Mouse (Mus musculus) left cerebral cortex, postnatal 14 days (tissue): ENCODE measurements around the gene Ccdc85b. TPM values are rescaled to one million over a fixed set of nuclear protein-coding genes. Genes with fewer than 3 reads are reported as not detected.
"Not testable (repeated sequence)": the region's sequence is repeated elsewhere in the genome, so short reads cannot be mapped to it uniquely, and the experiment has no call there.

Experiments
- DNase-seq, 2 experiments: peaks; one replicate each; pipeline ENCODE4 v3.0.0; 2021 to 2022; ENCODE audit warnings: low spot score in 2 of 2, mixed read lengths in 1 of 2
- intact Hi-C: fragments of 180-260 bp; cut with DNase I; formaldehyde crosslinking; loops from one replicate; pipeline ENCODE4 v1.15.1; 2025
- total RNA-seq, 2 experiments: library from RNA; stranded (reverse); gene quantifications; 2 replicates each; pipeline ENCODE4 v1.2.3; 2021

Ccdc85b gene
- total RNA-seq, 2 experiments from 2014 or later: 25.8 to 26.3 TPM

GRCm38 (mm10) chr19:5410641-5411040 is 47.1 kb downstream of the Ccdc85b start:
- intact Hi-C loops: no loop called here
- DNase-seq: no peak

GRCm38 (mm10) chr19:5409068-5409467 is 48.6 kb downstream of the Ccdc85b start:
- intact Hi-C loops: no loop called here
- DNase-seq: no peak

GRCm38 (mm10) chr19:5408057-5409001 is 49.4 kb downstream of the Ccdc85b start:
- no peak for DNase-seq
- intact Hi-C loops: no loop called here

- DNase-seq: peak; percentile 55 to 56
- intact Hi-C loops: no loop called here
These were observed 50.6 kb downstream of the Ccdc85b start for GRCm38 (mm10) chr19:5407133-5407532.

DNA sequence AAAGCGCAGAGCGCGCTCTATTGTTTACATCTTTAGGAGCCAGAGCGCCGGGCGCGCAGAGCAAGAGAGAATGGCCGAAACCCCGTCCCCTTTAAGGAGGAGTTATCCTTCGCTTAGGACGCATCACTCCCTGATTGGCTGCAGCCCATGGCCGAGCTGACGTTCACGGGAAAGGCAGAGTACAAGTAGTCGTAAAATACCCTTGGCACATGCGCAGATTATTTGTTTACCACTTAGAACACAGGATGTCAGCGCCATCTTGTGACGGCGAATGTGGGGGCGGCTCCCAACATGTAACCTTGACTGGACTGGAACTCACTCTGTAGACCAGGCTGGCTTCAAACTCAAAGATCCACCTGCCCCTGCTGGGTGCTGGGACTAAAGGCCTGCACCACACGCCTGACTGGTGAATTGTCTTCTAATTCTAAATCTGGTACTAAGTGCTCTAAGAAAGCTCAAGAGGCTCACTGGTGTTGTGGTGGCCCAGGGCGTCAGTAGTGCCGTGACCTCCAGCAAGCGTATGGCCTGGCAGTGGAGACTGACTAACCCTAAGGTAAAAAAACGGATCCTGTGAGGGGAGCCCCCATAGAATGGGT is 51.1 kb downstream of the Ccdc85b start:
- DNase-seq, intact Hi-C loops: not testable (repeated sequence)

- DNase-seq: no peak
- intact Hi-C loops: no loop called here
These were observed 51.8 kb downstream of the Ccdc85b start for GRCm38 (mm10) chr19:5405924-5406323.

Other genes with a start within 250 kb of the Ccdc85b start
- 10 to 100 TPM; 66.2 to 69.4 TPM for gene Pacs1, start 184.8 kb downstream of the Ccdc85b start, total RNA-seq
- gene Sf3b2, start 162.4 kb downstream of the Ccdc85b start, total RNA-seq: 100 to 1,000 TPM; 192 to 194 TPM
- 100 to 1,000 TPM; 106 to 107 TPM for gene Gal3st3, start 159.6 kb downstream of the Ccdc85b start, total RNA-seq
- not detected for gene Catsper1, start 122.2 kb downstream of the Ccdc85b start, total RNA-seq
- gene Cst6, start 108.3 kb downstream of the Ccdc85b start, total RNA-seq: 10 to 100 TPM; 15.4 to 17.9 TPM
- gene Eif1ad, start 91.2 kb downstream of the Ccdc85b start, total RNA-seq: 10 to 100 TPM; 24.3 to 24.5 TPM
- 10 to 100 TPM; 91.6 to 99.4 TPM for gene Banf1, start 90.7 kb downstream of the Ccdc85b start, total RNA-seq
- gene Sart1, start 69.2 kb downstream of the Ccdc85b start, total RNA-seq: 10 to 100 TPM; 84.0 to 85.4 TPM
- gene Tsga10ip, start 55.4 kb downstream of the Ccdc85b start, total RNA-seq: under 1 TPM in 1 of 2 experiments, not detected in 1; 0.29 TPM
- gene Drap1, start 32.9 kb downstream of the Ccdc85b start, total RNA-seq: 100 to 1,000 TPM; 168 to 192 TPM
- 10 to 100 TPM; 60.8 to 63.3 TPM for gene AI837181, start 32.8 kb downstream of the Ccdc85b start, total RNA-seq
- not detected for gene Fosl1, start 10.3 kb downstream of the Ccdc85b start, total RNA-seq
- gene Fibp, start 2.7 kb upstream of the Ccdc85b start, total RNA-seq: 10 to 100 TPM; 82.9 to 86.6 TPM
- 1 to 10 TPM; 2.2 to 2.7 TPM for gene Ctsw, start 10.6 kb upstream of the Ccdc85b start, total RNA-seq
- gene Efemp2, start 16.1 kb upstream of the Ccdc85b start, total RNA-seq: 10 to 100 TPM; 14.5 to 15.9 TPM
- gene Mus81, start 30.5 kb upstream of the Ccdc85b start, total RNA-seq: 10 to 100 TPM; 33.7 to 37.0 TPM
- 1,000 to 10,000 TPM; 1,767 to 1,844 TPM for gene Cfl1, start 32.6 kb upstream of the Ccdc85b start, total RNA-seq
- gene 1700020D05Rik, start 45.9 kb upstream of the Ccdc85b start, total RNA-seq: 1 to 10 TPM; 5.9 to 6.0 TPM
- gene Snx32, start 52.6 kb upstream of the Ccdc85b start, total RNA-seq: 10 to 100 TPM; 78.7 to 83.6 TPM
- not detected for gene Ovol1, start 102.8 kb upstream of the Ccdc85b start, total RNA-seq
- 1 to 10 TPM; 7.4 to 8.2 TPM for gene Ap5b1, start 110.1 kb upstream of the Ccdc85b start, total RNA-seq
- gene Rnaseh2c, start 144.0 kb upstream of the Ccdc85b start, total RNA-seq: 10 to 100 TPM; 83.1 to 98.5 TPM
- 10 to 100 TPM; 76.1 to 81.7 TPM for gene Kat5, start 152.3 kb upstream of the Ccdc85b start, total RNA-seq
- gene Rela, start 179.6 kb upstream of the Ccdc85b start, total RNA-seq: 10 to 100 TPM; 22.0 to 23.9 TPM
- gene Sipa1, start 205.8 kb upstream of the Ccdc85b start, total RNA-seq: 10 to 100 TPM; 23.9 to 24.4 TPM
- gene Map3k11, start 230.8 kb upstream of the Ccdc85b start, total RNA-seq: 10 to 100 TPM; 12.6 to 15.9 TPM
- 10 to 100 TPM; 63.6 to 65.1 TPM for gene Pcnx3, start 231.0 kb upstream of the Ccdc85b start, total RNA-seq
- not detected for gene Kcnk7, start 246.5 kb upstream of the Ccdc85b start, total RNA-seq